Mouse (Mus musculus): ENCODE data around the gene Hip1.

DNA sequence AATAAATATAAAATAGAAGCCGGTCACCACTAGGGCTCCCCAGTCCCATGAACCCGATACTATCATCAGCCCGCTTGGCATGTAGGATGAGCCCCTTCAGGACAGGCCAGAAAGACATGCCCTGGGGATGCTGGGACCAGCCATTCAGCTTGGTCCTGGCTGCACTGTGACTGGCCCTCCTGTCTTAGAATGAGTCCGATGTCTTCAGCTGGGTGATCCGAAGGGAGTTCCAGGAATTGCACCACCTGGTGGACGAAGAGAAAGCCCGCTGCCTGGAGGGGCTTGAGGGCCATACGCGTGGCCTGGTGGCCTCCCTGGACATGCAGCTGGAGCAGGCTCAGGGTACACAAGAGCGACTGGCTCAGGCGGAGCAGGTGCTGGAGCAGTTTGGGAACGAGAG is 181.4 kb downstream of the Hip1 start:
- TF ChIP-seq CTCF (IDR thresholded peaks at IDR 0.05; ENCODE audit: low read depth) = peak; percentile 78
- TF ChIP-seq EP300 (optimal IDR thresholded peaks at IDR 0.05) = no peak

Data from stomach, postnatal 0 days (tissue).